Mouse (Mus musculus): Measurements from ENCODE around the gene Lrmda. TPM values are rescaled to one million over a fixed set of nuclear protein-coding genes. Genes with fewer than 3 reads are reported as not detected.

The Lrmda gene
- total and polyA plus RNA-seq, 3 experiments = 0.43 to 1.1 (median 1.0) TPM

DNA sequence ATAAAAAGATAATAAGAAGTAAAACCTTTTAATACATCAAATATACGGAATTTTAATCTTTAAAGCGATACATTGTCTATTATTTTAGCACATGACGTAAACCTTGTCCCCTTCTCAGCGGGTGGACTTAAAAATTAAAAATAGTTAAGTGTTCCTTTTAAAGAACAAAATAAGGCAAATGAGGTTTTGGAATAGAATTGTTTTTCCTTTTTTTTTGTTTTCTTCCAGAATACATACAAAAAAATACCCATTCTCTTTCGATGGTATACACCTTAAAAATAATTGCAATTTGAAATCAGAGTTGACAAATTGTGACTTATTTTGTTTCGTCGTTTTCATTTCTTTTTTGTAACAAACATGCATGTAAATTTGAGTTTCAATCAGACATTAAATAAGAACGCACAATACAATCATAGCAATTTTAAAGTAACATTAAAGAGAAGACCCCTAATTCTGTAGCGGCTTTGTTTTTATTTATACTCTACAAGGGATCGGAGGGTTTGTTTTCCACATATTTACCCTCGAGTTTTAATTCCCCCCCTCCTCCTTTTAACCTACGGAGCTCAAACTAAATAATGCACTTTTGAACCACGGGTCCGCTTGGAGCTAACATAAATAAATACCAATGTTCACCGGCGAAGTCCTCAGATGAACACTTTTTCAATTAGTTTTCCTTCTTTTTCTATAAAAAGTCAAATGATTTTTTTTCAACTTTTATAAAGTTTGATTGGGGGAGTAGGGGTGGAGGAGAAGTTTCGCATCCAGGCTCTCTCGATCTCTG is 35.4 kb upstream of the Lrmda start:
- Histone ChIP-seq H3K36me3 (ENCODE audit: control insufficient read depth, insufficient read depth, low read length) (no peaks in the 10 kb centered on the region), H3K4me3 (peak overlapping the region; percentile 32; the same call in 1 of the 2 replicates), H3K4me1 (ENCODE audit: control insufficient read depth, insufficient read depth, low read length) (no peaks in the 10 kb centered on the region; the same call in 1 of the 2 replicates), H3K27me3 (ENCODE audit: control insufficient read depth, insufficient read depth, low read length) (peaks cover 8% of the 10 kb centered on the region), H3K79me2 (replicated peaks; ENCODE audit: control insufficient read depth, insufficient read depth, low read length) (no peaks in the 10 kb centered on the region), H3K27ac (no peak overlapping the region), H3K9ac (ENCODE audit: low read depth, low read length) (no peak overlapping the region)
- intact Hi-C loops (cut with DNase I) = loop anchor here (10.0 kb wide), 3 partner anchors 191 to 1421 kb away; no protein-coding TSS in a partner anchor
- DNase-seq = no peak
- TF ChIP-seq POLR2A (IDR thresholded peaks at IDR 0.05; ENCODE audit: insufficient read depth, low read depth, low read length) = no peak
- no peak for TF ChIP-seq EP300 (IDR thresholded peaks at IDR 0.05; ENCODE audit: insufficient read depth, low read depth, low read length)
- TF ChIP-seq CTCF (IDR thresholded peaks at IDR 0.05) = no peak
- WGBS = 61% methylated on average over 18 of the region's 18 CpGs

DNA sequence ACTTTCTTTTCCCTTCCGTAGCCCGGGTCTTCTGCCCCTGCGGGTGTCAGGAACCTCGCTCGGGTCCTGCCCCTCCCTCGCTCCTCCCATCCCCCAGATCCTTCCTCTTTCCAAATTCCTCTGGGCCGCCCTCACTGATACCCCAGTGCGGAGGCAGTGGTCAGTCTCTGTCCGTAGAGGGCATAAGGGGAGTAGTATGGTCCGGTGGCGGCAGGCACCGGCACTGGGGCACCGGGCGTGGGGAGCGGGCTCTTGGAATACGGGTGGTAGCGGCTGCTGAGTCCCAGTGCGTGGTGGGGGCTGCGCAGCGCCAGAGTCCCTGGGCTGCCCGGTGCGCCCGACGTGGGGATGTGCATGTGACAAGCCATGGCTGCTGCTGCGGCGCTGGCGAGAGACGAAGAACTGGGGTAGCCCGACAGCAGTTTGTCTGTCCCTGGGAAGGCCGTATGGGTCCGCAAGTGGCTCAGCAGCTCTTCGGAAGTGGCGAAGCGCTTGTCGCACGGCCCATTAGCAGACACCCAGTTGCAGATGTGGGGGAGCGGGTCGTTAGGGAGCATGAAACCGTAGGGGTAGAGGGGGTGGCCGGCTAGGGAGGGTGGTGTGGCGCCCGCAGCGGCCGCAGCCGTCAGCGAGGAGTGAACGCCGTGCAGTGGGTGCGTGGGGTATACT is 34.6 kb upstream of the Lrmda start:
- peaks cover 11% of the 10 kb centered on the region for H3K27me3 ChIP-seq (ENCODE audit: control insufficient read depth, insufficient read depth, low read length)
- WGBS = 55% methylated on average over 48 of the region's 49 CpGs

DNA sequence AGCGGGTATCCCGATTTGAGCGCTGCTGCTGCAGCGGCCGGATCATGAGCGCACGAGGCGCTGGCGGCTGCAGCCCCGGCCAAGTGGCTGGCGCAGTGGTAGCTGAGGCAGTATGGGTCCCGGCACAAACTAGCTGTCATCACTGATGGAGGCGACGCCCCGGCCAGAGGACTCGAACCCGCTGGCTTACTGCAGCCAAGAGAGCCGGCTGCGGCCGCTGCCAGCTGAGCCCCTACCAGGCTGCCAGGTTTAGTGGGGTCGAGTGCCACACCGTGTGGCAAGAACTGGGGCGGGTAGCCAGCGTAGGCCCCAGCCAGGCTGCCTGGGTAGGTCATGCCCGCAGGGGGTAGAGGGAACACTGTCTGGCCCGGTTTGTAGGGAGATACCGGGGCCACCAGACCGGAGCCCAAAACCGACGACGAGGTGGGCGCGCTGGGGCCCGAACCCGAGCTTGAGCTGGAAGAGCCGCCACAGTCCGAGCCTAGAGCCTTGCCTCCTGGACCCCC is 34.0 kb upstream of the Lrmda start:
- intact Hi-C loops (cut with DNase I) = loop anchor here (5.0 to 10.0 kb wide), 7 partner anchors 52 to 1419 kb away; no protein-coding TSS in a partner anchor
- peak overlapping the region; percentile 88 for H3K4me3 ChIP-seq
- H3K27ac ChIP-seq = no peak overlapping the region; the same call in 1 of the 2 replicates
- H3K36me3 ChIP-seq (ENCODE audit: control insufficient read depth, insufficient read depth, low read length) = no peaks in the 10 kb centered on the region
- WGBS = 33% methylated on average over 37 of the region's 37 CpGs
- DNase-seq = no peak
- H3K4me1 ChIP-seq (ENCODE audit: control insufficient read depth, insufficient read depth, low read length) = no peaks in the 10 kb centered on the region; the same call in 1 of the 2 replicates
- TF ChIP-seq EP300 (IDR thresholded peaks at IDR 0.05; ENCODE audit: insufficient read depth, low read depth, low read length) (no peak), POLR2A (IDR thresholded peaks at IDR 0.05; ENCODE audit: insufficient read depth, low read depth, low read length) (no peak), CTCF (IDR thresholded peaks at IDR 0.05) (no peak)
- H3K27me3 ChIP-seq (ENCODE audit: control insufficient read depth, insufficient read depth, low read length) = peaks cover 11% of the 10 kb centered on the region
- H3K9ac ChIP-seq (ENCODE audit: low read depth, low read length) = peak overlapping the region; percentile 71
- H3K79me2 ChIP-seq (replicated peaks; ENCODE audit: control insufficient read depth, insufficient read depth, low read length) = no peaks in the 10 kb centered on the region

More for the DNA sequence above, 34.6 kb upstream of the Lrmda start:
- intact Hi-C loops (cut with DNase I) = loop anchor here (5.0 to 10.0 kb wide), 7 partner anchors 52 to 1420 kb away; no protein-coding TSS in a partner anchor
- Histone ChIP-seq H3K4me1 (ENCODE audit: control insufficient read depth, insufficient read depth, low read length) (no peaks in the 10 kb centered on the region; the same call in 1 of the 2 replicates), H3K4me3 (no peak overlapping the region), H3K27ac (no peak overlapping the region), H3K9ac (ENCODE audit: low read depth, low read length) (peak overlapping the region; percentile 2; the same call in 1 of the 2 replicates), H3K36me3 (ENCODE audit: control insufficient read depth, insufficient read depth, low read length) (no peaks in the 10 kb centered on the region), H3K79me2 (replicated peaks; ENCODE audit: control insufficient read depth, insufficient read depth, low read length) (no peaks in the 10 kb centered on the region)
- DNase-seq = peak; percentile 40 to 58
- TF ChIP-seq EP300 (IDR thresholded peaks at IDR 0.05; ENCODE audit: insufficient read depth, low read depth, low read length) (no peak), CTCF (IDR thresholded peaks at IDR 0.05) (no peak), POLR2A (IDR thresholded peaks at IDR 0.05; ENCODE audit: insufficient read depth, low read depth, low read length) (no peak)

DNA sequence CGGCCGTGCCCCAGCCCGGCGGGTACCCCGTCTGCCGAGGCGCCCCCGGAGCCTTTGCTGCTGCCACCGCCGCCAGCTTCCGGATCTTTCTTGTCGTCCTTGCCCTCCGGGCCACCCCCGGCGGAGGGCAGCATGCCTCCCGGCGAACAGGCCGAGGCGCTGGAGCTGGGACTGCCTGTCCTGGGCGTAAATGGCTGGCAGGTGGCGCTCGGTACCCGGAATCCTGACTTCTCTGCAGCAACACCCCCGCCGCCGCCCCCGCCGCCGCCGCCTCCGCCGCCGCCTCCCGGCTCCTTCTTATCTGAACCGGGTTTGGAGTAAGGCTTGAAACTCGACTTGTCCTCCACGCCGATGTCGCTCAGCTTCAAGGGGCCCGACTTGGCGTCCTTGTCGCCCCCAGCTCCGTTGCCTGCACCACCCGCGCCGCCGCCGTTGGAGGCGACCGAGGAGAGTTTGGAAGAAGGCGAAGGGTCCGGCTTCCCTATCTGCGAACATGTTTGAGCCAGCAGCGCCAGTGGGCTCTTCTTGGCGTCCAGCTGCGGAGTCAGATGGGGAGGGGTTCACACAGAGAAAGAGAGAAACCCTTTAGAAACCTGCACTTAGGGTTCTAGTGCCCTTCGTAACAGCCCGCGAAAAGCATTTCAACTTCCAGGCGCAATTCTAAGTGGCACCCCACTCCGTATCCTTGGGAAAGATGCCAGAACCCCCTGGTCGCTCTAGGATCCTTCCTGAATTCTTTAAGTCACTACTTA is 33.4 kb upstream of the Lrmda start:
- DNase-seq = peak; percentile 88 to 89
- TF ChIP-seq POLR2A (IDR thresholded peaks at IDR 0.05; ENCODE audit: insufficient read depth, low read depth, low read length) = no peak
- peak; percentile 93 for TF ChIP-seq CTCF (IDR thresholded peaks at IDR 0.05)
- peak overlapping the region; percentile 92 for H3K27ac ChIP-seq
- peaks cover 13% of the 10 kb centered on the region for H3K27me3 ChIP-seq (ENCODE audit: control insufficient read depth, insufficient read depth, low read length)
- H3K4me1 ChIP-seq (ENCODE audit: control insufficient read depth, insufficient read depth, low read length) = no peaks in the 10 kb centered on the region; the same call in 1 of the 2 replicates
- 1% methylated on average over 62 of the region's 62 CpGs for WGBS
- H3K79me2 ChIP-seq (replicated peaks; ENCODE audit: control insufficient read depth, insufficient read depth, low read length) = no peaks in the 10 kb centered on the region
- peak overlapping the region; percentile 71 for H3K9ac ChIP-seq (ENCODE audit: low read depth, low read length)
- intact Hi-C loops (cut with DNase I) = loop anchor here (1.0 to 10.0 kb wide), 8 partner anchors 51 to 1419 kb away; no protein-coding TSS in a partner anchor
- H3K36me3 ChIP-seq (ENCODE audit: control insufficient read depth, insufficient read depth, low read length) = no peaks in the 10 kb centered on the region
- peak overlapping the region; percentile 88 for H3K4me3 ChIP-seq

Data from heart, adult 2 months (tissue).